Mouse (Mus musculus): ENCODE measurements at regions not wholly inside any gene's neighbourhood (a gene's known extent, or its start where the extent isn't known, plus 50 kb on each side); places are given as distances from the start of the nearest gene placed in this dataset.

- TF ChIP-seq GATA1 (IDR thresholded peaks at IDR 0.05; ENCODE audit: low read length) (no peak), TAL1 (IDR thresholded peaks at IDR 0.05; ENCODE audit: low read length) (no peak)
Measured at GRCm38 (mm10) chr7:79525690-79526630, 59.8 kb upstream of the Polg start.
